Mouse (Mus musculus) liver, adult 2 months (tissue): ENCODE results near the gene Zfp811.

ENCODE experiments used
- CTCF ChIP-seq: fragments of 200-500 bp; IDR thresholded peaks from 2 replicates; pipeline ENCODE4 v1.5.1; 2011; ENCODE audit warnings: low read depth, low read length, control low read depth
- POLR2A ChIP-seq: fragments of 200-500 bp; IDR thresholded peaks from 2 replicates; pipeline ENCODE4 v1.6.1; 2011; ENCODE audit warnings: low read length, control low read depth; ENCODE audit not compliant: insufficient read depth; ENCODE audit errors: extremely low read depth

DNA sequence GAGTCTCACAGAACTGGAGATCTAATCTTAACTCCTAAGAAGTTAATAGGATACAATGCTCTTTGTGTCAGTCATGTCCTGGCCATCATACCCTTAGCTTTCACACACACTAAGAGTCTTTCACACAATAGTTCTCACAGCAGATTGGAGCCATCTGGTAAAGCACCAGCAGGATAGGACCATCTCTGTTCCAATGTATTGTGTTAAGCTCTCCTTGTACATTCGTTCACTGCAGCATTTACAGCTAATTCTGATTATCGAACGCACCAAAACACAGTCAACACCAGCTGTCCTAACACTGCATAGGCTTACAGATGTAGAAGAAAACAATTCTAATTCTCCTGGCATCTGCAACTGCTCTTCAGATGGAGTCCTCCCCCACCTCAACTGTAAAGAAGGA is 32.2 kb downstream of the Zfp811 start:
- TF ChIP-seq POLR2A: no peak
- no peak for TF ChIP-seq CTCF
